Comparison of ENCODE assay signal across 9 mouse cellular contexts in genomic region chr8:114294889-114295748, GRCm38 (mm10).
A peak's percentile ranks its signal among the peaks of the same experiment; 100 is the strongest.
DNase-seq lines count a peak whose midpoint lies in the region; ATAC-seq lines count a peak whose summit lies in the region.
"Had no signal": no experiment of that assay in that cellular context is flagged by ENCODE, and none has a peak within 500 bp of the region (broad histone marks: within the 10 kb centered on the region; RNA-seq: fewer than 3 reads in every experiment).

No protein-coding gene starts in this region.

- DNase-seq in layer of hippocampus, postnatal 10 days (ENCODE audit: low spot score in 2 of 2) = peak; percentile 67 to 70
- no peak for DNase-seq in c-Kit-positive CD71-positive TER-119-positive erythroid progenitor cells, embryonic 14.5 days (ENCODE audit: low spot score)
- DNase-seq: liver, embryonic 13.5 days had no signal

- WGBS in intestine, embryonic 15.5 days = 44% methylated on average over 11 of the region's 11 CpGs
- 48% methylated on average over 11 of the region's 11 CpGs for WGBS in intestine, embryonic 16.5 days
- WGBS in forebrain, embryonic 12.5 days = 37% methylated on average over 11 of the region's 11 CpGs
- WGBS in neural tube, embryonic 12.5 days = 36% methylated on average over 11 of the region's 11 CpGs

- H3K4me3 ChIP-seq in intestine, embryonic 15.5 days (replicated peaks) = no peak overlapping the region
- no peak overlapping the region for H3K4me3 ChIP-seq in intestine, embryonic 16.5 days (ENCODE audit: low read length)
- no peak overlapping the region for H3K4me3 ChIP-seq in forebrain, embryonic 12.5 days (replicated peaks)
- H3K4me3 ChIP-seq in neural tube, embryonic 12.5 days = no peak overlapping the region
- H3K4me3 ChIP-seq: liver, embryonic 13.5 days had no signal

- no peaks in the 10 kb centered on the region for H3K36me3 ChIP-seq in intestine, embryonic 15.5 days
- H3K36me3 ChIP-seq in intestine, embryonic 16.5 days (ENCODE audit: control insufficient read depth, insufficient read depth, low read length) = no peaks in the 10 kb centered on the region
- no peaks in the 10 kb centered on the region for H3K36me3 ChIP-seq in forebrain, embryonic 12.5 days (replicated peaks)
- no peaks in the 10 kb centered on the region for H3K36me3 ChIP-seq in neural tube, embryonic 12.5 days
- H3K36me3 ChIP-seq: liver, embryonic 13.5 days had no signal

- no peak overlapping the region for H3K27ac ChIP-seq in intestine, embryonic 15.5 days
- H3K27ac ChIP-seq in intestine, embryonic 16.5 days (ENCODE audit: low read length) = no peak overlapping the region
- H3K27ac ChIP-seq in forebrain, embryonic 12.5 days = peak overlapping the region; percentile 81
- H3K27ac ChIP-seq in neural tube, embryonic 12.5 days = 0 out of 2 replicates have a peak overlapping the region, but pooled peaks have one; percentile 58
- H3K27ac ChIP-seq: liver, embryonic 13.5 days had no signal

- no peaks in the 10 kb centered on the region for H3K27me3 ChIP-seq in intestine, embryonic 15.5 days (replicated peaks)
- no peaks in the 10 kb centered on the region for H3K27me3 ChIP-seq in intestine, embryonic 16.5 days (replicated peaks; ENCODE audit: control insufficient read depth, insufficient read depth, low read length)
- no peaks in the 10 kb centered on the region for H3K27me3 ChIP-seq in forebrain, embryonic 12.5 days
- H3K27me3 ChIP-seq in neural tube, embryonic 12.5 days (replicated peaks) = no peaks in the 10 kb centered on the region
- H3K27me3 ChIP-seq: liver, embryonic 13.5 days had no signal

- no peaks in the 10 kb centered on the region for H3K9me3 ChIP-seq in intestine, embryonic 15.5 days
- no peaks in the 10 kb centered on the region for H3K9me3 ChIP-seq in intestine, embryonic 16.5 days (ENCODE audit: control insufficient read depth, low read length)
- no peaks in the 10 kb centered on the region for H3K9me3 ChIP-seq in forebrain, embryonic 12.5 days
- H3K9me3 ChIP-seq in neural tube, embryonic 12.5 days = no peaks in the 10 kb centered on the region
- H3K9me3 ChIP-seq: liver, embryonic 13.5 days had no signal

- H3K4me2 ChIP-seq in intestine, embryonic 15.5 days (replicated peaks) = 0 out of 2 replicates have a peak overlapping the region, but pooled peaks have one; percentile 17
- H3K4me2 ChIP-seq in intestine, embryonic 16.5 days (ENCODE audit: low read depth, low read length) = no peak overlapping the region
- peak overlapping the region; percentile 28; the same call in 1 of the 2 replicates for H3K4me2 ChIP-seq in forebrain, embryonic 12.5 days
- H3K4me2 ChIP-seq in neural tube, embryonic 12.5 days (replicated peaks) = peak overlapping the region; percentile 34; the same call in 1 of the 2 replicates
- H3K4me2 ChIP-seq: liver, embryonic 13.5 days had no signal

- H3K9ac ChIP-seq in intestine, embryonic 15.5 days = no peak overlapping the region
- H3K9ac ChIP-seq in intestine, embryonic 16.5 days (ENCODE audit: low read depth, low read length) = no peak overlapping the region
- no peak overlapping the region for H3K9ac ChIP-seq in forebrain, embryonic 12.5 days
- no peak overlapping the region for H3K9ac ChIP-seq in neural tube, embryonic 12.5 days
- H3K9ac ChIP-seq: liver, embryonic 13.5 days had no signal

- H3K4me1 ChIP-seq in intestine, embryonic 15.5 days (replicated peaks) = no peaks in the 10 kb centered on the region
- 0 out of 2 replicates have a peak, but pooled peaks cover 3% of the 10 kb centered on the region for H3K4me1 ChIP-seq in intestine, embryonic 16.5 days (ENCODE audit: control insufficient read depth, insufficient read depth, low read length)
- H3K4me1 ChIP-seq in forebrain, embryonic 12.5 days = peaks cover 24% of the 10 kb centered on the region
- H3K4me1 ChIP-seq in neural tube, embryonic 12.5 days = peaks cover 13% of the 10 kb centered on the region
- H3K4me1 ChIP-seq: liver, embryonic 13.5 days had no signal

- peak; percentile 41; the same call in 1 of the 2 replicates for ATAC-seq in intestine, embryonic 15.5 days
- no peak for ATAC-seq in intestine, embryonic 16.5 days
- ATAC-seq in forebrain, embryonic 12.5 days (ENCODE audit: low FRiP score) = peak; percentile 79
- peak; percentile 69; the same call in 1 of the 2 replicates for ATAC-seq in neural tube, embryonic 12.5 days (ENCODE audit: low FRiP score, low read depth)
- no peak for ATAC-seq in granulocyte monocyte progenitor cell, adult 5-6 weeks (replicated peaks; ENCODE audit: poor library complexity, severe bottlenecking)
- no peak for ATAC-seq in erythroid progenitor cell, adult 5-6 weeks (replicated peaks; ENCODE audit: low FRiP score, poor library complexity, severe bottlenecking)

Comparison
In these comparisons a context has a peak if more than half of its experiments do, and no peak if none do; other contexts are left out.
1. ATAC-seq: peak in intestine, embryonic 15.5 days (single experiment), forebrain, embryonic 12.5 days (single experiment) and neural tube, embryonic 12.5 days (single experiment); none in intestine, embryonic 16.5 days (single experiment), granulocyte monocyte progenitor cell, adult 5-6 weeks (single experiment) and erythroid progenitor cell, adult 5-6 weeks (single experiment).
2. H3K27ac ChIP-seq: peak in forebrain, embryonic 12.5 days (single experiment) and neural tube, embryonic 12.5 days (single experiment); none in intestine, embryonic 15.5 days (single experiment) and intestine, embryonic 16.5 days (single experiment).